Mouse (Mus musculus) central nervous system, embryonic 11.5 days (tissue): ENCODE measurements around the gene Dapl1. TPM values are rescaled to one million over a fixed set of nuclear protein-coding genes. Genes with fewer than 3 reads are reported as not detected.

Experiments used
- polyA plus RNA-seq: library from polyadenylated mRNA; depleted of rRNA; stranded (reverse); fragments of >200 nt; gene quantifications from 2 replicates; pipeline ENCODE4 v1.2.3, GENCODE M21; 2012; rRNA removed

Dapl1 gene
- polyA plus RNA-seq = 0.24 and 1.4 TPM in 2 replicates

GRCm38 (mm10) chr2:59484438-59484837 is at the start of gene Dapl1:
TSS of gene Dapl1 (plus strand) at chr2:59484653.

Other genes with a start within 250 kb of the Dapl1 start
- 7.4 and 17.7 TPM in 2 replicates for gene Tanc1, start 127.4 kb downstream of the Dapl1 start, polyA plus RNA-seq